Mouse (Mus musculus): ENCODE results near the gene Fbxw4. TPM values are rescaled to one million over a fixed set of nuclear protein-coding genes. Genes with fewer than 3 reads are reported as not detected.

Fbxw4 gene
- 10 to 100 TPM; 41.2 to 41.7 TPM for total RNA-seq (2021)
- long read RNA-seq, experiment 1, transcript Fbxw4-201 (9 exons, 2,068 nt), result major isoform, 13 of 17 reads
- long read RNA-seq, experiment 1, partial matches to known transcripts, result 0 of 17 reads
- long read RNA-seq, experiment 1, other reads (novel, unspliced or antisense), result 3 of 17 reads
- long read RNA-seq, experiment 2, transcript Fbxw4-201 (9 exons, 2,068 nt), result major isoform, 11 of 20 reads
- long read RNA-seq, experiment 2, partial matches to known transcripts, result 0 of 20 reads
- long read RNA-seq, experiment 2, other reads (novel, unspliced or antisense), result 4 of 20 reads

DNA sequence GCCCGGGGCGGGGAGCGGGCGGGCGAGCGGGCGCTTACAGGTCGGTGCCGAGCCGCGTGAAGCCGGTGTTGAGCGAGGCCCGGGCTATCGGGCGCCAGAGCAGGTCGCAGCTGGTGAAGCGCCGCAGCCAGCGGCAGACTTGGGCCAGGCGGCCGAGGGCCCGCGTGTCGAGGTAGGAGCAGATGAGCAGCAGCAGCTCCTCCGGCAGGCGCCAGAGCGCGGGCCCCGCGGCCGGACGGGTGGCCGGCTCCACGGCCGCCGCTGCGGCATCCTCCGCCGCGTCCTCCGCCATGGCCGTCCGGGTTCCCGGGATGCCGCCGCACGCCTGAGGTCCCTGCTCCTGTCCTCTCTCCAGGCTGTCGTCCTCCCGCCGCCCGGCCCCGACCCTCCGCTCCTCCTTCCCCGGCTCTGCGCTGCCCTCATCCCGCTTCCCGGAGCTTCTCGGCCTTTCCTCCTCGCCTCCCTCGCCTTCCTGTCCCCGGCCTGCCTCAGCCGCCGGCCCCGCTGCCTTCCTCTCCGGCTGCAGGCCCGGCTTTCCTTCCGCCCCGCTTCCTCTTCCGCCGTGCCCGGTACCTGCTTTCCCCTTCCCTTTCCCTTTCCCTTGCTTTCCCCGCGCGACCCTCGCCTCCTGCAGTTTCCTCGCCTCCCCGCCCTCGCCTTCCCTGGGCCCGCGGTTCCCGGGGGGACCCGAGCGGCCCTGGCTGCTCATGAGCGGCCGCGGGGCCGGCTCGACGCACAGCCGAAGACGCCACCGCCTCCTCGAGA is at the start of gene Fbxw4:
Fbxw4 (minus strand) TSS at position 575 of the 765 bp plus-strand sequence.
- TF ChIP-seq CTCF (IDR thresholded peaks at IDR 0.05), result no peak
- Histone ChIP-seq H3K27ac (peak within 1 kb of the TSS; percentile 93), H3K4me3 (peak within 1 kb of the TSS; percentile 86)
- intact Hi-C loops (cut with DNase I), result loop anchor here (5.0 kb wide), 1 partner anchor 87 kb away; the partner anchor contains the start of gene Npm3
- peak; percentile 74 to 77 for DNase-seq (ENCODE audit: extremely low spot score in 1 of 2, low spot score in 2 of 2)

DNA sequence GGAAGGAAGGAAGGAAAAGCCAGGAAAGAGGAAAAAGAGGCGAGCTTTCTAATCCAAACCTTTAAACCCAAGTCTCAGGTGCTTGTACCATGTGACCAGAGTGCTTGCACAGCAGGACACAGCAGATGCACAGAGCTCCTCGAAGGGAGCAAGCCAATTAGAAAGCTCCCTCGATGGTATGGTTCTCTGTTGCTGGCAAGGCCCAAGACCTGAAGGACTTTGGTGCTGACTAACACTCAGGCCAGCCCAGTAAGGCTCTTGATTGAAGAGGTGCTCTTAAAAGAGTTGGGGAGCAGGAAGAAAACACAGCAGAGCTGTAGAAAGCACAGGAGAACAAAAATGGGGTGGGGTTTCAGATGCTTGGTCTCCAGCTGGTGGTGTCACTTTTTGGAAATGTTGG is 48.6 kb upstream of the Fbxw4 start:
- no peak overlapping the region for H3K27ac ChIP-seq
- intact Hi-C loops (cut with DNase I), result no loop called here
- no peak for TF ChIP-seq CTCF (IDR thresholded peaks at IDR 0.05)
- no peak overlapping the region for H3K4me3 ChIP-seq
- DNase-seq (ENCODE audit: extremely low spot score in 1 of 2, low spot score in 2 of 2), result no peak

DNA sequence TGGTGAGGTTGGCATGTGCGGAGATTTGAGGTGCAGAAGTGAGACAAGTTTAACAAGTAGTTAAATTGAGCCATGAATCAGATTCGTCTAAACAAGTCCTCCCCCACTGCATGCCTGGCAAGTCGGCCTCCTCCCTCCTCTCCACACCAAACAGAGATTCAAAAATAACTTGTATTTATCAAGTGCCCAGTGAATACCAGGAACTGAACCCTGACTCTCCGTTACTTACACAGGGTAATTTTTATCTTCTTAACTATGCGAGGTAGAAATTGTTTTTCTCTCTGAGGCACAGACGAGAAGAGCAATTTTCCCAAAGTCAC is 36.1 kb upstream of the Fbxw4 start:
- intact Hi-C loops (cut with DNase I), result no loop called here

DNA sequence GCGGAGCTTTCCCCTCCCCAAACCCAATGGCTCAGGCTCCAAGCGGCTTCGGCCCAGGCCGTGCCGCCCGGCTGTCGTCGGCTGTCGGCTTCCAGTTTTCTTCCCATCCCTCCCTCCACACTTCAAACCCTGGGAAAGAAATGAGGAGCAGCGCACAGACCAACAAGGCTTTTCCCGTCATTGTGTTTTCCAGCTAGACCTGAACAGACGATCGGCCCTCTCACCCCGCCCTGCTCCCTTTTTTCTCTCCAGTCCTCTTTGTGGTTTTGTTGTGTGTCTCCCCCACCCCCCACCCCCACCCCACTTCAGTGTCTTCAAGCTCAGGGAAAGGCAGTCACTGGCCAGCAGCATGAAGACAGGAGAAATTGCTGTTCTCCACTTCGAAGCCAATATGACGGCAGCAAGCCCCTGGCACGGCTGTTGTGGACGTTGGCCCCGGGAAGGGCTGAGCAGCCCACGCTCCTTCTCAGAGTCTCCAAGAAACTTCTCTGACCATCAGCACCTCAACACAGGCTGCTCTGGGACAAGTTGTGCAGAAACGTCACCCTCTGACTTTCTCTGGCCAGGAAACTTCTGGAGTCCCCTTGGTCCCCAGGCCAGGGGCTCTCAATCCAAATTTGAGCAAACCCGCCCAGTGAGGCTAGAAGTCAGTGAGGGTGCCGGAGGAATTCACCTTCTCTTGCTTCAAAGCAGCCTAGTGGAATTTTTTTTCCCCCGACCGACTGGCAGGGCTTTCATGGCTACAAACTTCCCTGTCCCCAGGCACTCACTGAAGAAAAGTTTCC is 35.6 kb upstream of the Fbxw4 start:
- no peak for TF ChIP-seq CTCF (IDR thresholded peaks at IDR 0.05)
- no peak overlapping the region for H3K27ac ChIP-seq
- no peak for DNase-seq (ENCODE audit: extremely low spot score in 1 of 2, low spot score in 2 of 2)
- intact Hi-C loops (cut with DNase I), result no loop called here
- no peak overlapping the region for H3K4me3 ChIP-seq

More for the DNA sequence above, 36.1 kb upstream of the Fbxw4 start:
- no peak overlapping the region for H3K27ac ChIP-seq
- no peak for TF ChIP-seq CTCF (IDR thresholded peaks at IDR 0.05)
- no peak overlapping the region for H3K4me3 ChIP-seq
- DNase-seq (ENCODE audit: extremely low spot score in 1 of 2, low spot score in 2 of 2), result no peak

DNA sequence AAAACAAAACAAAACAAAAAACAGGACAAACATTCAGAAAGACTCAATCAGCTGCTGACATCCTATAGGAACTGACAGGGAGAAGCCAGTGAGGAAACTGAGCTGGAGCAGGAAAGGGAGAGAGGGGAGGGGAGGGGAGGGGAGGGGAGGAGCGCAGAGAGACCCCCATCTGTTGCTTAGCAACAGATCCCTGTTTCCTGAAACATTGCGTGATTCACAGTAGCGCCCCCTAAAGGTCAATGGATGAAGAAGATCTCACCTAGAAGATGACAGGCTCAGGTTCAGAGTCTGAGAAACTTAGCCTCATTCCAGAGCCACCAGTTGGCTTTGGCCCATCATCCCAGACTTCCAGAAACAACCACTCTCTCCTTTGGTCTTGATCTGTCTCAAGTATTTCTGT is 33.9 kb upstream of the Fbxw4 start:
- no peak for DNase-seq (ENCODE audit: extremely low spot score in 1 of 2, low spot score in 2 of 2)
- TF ChIP-seq CTCF (IDR thresholded peaks at IDR 0.05), result no peak; the same call in 1 of the 2 replicates
- H3K4me3 ChIP-seq, result no peak overlapping the region
- intact Hi-C loops (cut with DNase I), result no loop called here
- H3K27ac ChIP-seq, result no peak overlapping the region

DNA sequence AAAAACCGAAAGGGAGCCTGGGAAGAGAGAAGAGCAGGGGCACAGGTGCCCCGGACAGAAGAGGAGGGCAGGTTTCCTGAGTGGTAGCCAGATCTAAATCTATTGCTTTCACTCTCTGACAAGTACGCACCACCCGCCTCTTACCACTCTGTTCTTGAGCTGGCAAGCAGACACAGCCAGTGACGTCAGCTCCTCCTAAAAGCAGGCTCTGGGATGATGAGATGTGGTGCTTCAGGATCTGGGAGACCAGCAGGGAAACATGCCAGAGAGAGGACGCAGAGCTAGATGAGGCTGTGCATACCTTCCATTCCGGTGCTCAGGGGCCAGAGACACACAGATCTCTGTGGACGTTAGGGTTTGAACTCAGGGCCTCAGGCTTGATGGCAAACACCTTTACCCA is 32.1 kb upstream of the Fbxw4 start:
- Histone ChIP-seq H3K27ac (no peak overlapping the region), H3K4me3 (no peak overlapping the region)
- no peak for TF ChIP-seq CTCF (IDR thresholded peaks at IDR 0.05)
- intact Hi-C loops (cut with DNase I), result no loop called here
- peak; percentile 14 to 32 for DNase-seq (ENCODE audit: extremely low spot score in 1 of 2, low spot score in 2 of 2)

DNA sequence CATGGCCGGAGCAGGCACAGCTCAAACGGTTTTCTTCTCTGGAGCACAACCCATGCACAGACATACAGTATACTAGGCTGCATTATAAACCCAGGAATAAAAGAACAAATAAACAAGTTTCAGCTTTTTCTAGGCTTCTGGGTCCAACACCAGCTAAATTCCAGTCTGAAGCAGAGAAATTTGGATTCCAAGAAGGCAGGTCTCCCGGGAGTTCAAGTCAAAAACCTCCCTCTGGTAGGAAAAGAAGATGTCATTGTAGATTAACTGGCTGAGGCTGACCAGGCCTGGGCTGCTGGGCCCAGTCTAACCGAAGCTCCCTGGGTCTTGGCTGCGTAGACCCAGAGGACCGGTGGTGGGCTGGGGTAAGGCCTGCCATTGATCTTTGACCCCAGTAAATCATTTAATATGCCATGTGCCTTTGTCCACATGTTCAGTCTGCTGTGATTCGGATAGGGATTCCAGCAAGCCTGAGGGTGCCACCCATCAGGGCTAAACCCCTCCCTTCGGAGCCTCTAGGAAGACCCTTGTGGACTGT is 31.0 kb upstream of the Fbxw4 start:
- no peak for DNase-seq (ENCODE audit: extremely low spot score in 1 of 2, low spot score in 2 of 2)
- TF ChIP-seq CTCF (IDR thresholded peaks at IDR 0.05), result no peak
- no peak overlapping the region for H3K27ac ChIP-seq
- no peak overlapping the region for H3K4me3 ChIP-seq
- intact Hi-C loops (cut with DNase I), result no loop called here

DNA sequence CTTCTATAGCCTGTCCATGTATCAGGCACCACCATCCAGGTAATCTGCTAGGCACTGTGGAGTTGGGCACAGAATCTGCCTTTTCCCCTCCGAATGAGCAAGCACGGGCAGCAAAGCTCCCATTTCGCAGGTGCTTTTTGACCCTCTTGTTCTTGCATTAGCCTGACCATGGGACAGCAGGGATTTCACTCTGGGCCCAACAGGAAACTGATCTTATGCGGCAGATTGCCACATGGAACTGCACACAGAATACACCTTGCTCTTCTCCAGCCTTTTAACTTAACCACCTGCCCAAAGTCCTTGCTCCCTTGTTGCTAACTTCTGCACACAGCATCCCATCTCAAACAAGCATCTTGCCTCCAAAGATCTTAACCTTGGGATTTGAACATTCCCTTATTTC is 26.9 kb upstream of the Fbxw4 start:
- no peak for DNase-seq (ENCODE audit: extremely low spot score in 1 of 2, low spot score in 2 of 2)
- Histone ChIP-seq H3K27ac (no peak overlapping the region), H3K4me3 (no peak overlapping the region)
- no peak for TF ChIP-seq CTCF (IDR thresholded peaks at IDR 0.05)
- intact Hi-C loops (cut with DNase I), result no loop called here

DNA sequence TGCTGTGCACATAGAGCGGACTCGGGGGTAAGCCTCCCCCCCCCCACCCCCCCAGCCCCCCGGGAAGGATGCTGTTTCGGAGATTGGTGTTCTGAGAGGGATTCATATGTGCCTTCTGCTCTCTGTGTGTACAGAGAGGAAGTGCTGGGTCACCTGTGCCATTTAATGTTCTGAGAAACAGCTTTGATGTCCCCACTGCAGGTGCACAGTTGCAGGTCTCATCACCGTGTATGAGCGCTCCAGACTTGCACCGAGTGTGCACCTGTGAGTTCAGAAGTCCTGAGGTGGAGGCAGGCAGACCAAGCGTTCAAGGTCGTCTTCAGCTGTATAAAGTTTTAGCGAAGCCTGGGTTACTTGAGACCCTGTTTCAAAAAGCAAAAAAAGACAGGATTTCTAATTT is 23.6 kb upstream of the Fbxw4 start:
- no peak for TF ChIP-seq CTCF (IDR thresholded peaks at IDR 0.05)
- no peak for DNase-seq (ENCODE audit: extremely low spot score in 1 of 2, low spot score in 2 of 2)
- Histone ChIP-seq H3K4me3 (no peak overlapping the region), H3K27ac (no peak overlapping the region)
- intact Hi-C loops (cut with DNase I), result no loop called here

DNA sequence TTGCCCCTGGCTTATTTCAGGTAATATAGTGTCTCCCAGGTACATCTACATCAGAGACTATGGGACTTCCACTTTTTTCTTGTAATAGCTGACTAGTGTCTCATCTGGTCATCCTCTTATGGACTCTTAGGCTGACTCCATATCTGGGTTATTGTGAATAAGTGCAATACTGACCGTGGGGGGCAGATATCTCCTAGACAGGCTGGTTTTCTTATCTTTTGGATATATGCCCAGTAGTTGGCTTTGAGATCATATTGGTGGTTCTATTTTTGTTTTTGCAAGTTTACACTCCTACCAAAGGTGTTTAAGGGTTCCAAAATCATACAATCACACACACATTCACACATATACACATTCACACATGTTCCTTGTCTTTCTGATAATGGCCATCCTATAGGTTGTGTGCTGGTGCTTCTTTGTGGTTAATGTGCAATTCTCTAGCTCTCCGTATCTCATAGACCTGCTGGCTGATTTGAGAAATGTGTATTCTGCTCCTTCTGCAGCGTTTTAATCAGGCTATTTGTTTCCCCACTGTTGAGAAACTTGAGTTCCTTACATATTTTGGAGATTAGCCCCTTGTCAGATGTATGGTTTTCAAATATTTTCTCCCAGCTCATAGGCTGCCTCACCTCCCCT is 20.5 kb upstream of the Fbxw4 start:
- intact Hi-C loops (cut with DNase I), result no loop called here
- Histone ChIP-seq H3K27ac (no peak overlapping the region), H3K4me3 (no peak overlapping the region)
- TF ChIP-seq CTCF (IDR thresholded peaks at IDR 0.05), result no peak
- no peak for DNase-seq (ENCODE audit: extremely low spot score in 1 of 2, low spot score in 2 of 2)

DNA sequence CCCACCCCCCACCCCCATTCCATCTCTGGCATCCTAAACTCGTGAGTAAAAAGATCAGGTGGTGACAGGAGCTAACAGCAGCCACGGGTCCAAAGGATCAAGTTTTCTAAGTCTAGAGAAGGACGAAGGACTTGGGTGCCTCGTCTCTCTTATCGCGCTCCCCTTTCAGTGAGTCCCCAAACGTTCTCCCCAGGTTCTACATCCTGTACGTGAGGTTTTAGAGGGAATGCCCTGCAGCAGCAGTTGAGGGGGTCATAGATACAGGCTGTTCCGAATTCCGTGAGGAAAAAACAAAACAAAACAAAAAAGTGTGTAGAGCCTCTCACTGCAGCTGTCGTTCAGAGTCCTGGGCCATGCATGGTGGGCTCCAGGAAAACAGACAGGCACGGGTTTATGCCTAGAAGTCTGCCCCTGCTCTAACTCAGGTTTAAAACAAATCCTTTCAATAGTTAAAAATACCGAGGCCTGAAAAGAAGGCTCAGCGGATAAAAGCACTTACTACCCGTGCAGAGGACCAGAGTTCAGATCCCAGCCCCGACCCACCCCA is 16.7 kb upstream of the Fbxw4 start:
- Histone ChIP-seq H3K4me3 (no peak overlapping the region), H3K27ac (no peak overlapping the region)
- DNase-seq (ENCODE audit: extremely low spot score in 1 of 2, low spot score in 2 of 2), result no peak
- intact Hi-C loops (cut with DNase I), result loop anchor here (10.0 kb wide), 1 partner anchor 452 kb away; no protein-coding TSS in a partner anchor
- TF ChIP-seq CTCF (IDR thresholded peaks at IDR 0.05), result no peak
